Mouse (Mus musculus) heart, adult 11 months (tissue): ENCODE measurements around the gene Hapln4.
"Not testable (repeated sequence)": the region's sequence is repeated elsewhere in the genome, so short reads cannot be mapped to it uniquely, and the experiment has no call there.

ENCODE experiments used
- DNase-seq: peaks from one replicate; pipeline ENCODE4 v3.0.0; 2022

Hapln4 gene

DNA sequence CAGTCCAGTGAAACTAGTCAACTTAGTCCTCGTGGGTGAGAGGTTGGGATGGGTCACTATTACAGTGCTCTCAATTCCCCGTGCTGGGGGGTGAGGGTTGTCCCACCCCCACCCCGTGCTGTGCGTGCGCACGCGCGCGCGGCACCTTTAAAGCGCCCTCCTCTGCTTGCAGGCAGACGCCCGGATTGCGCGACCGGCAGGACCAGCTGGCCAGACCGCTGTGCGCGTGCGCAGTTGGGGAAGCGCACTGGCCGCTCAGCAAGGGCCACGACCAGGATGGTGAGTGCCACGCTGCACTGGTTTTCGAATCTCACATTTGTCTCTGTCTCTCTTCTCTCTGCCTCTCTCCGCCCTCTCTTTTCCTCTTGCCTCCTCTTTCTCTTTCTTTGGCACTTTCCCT, at the start of gene Hapln4:
Gene Hapln4 (plus strand): TSS at position 173 of the 400 bp plus-strand sequence.
- DNase-seq = no peak

DNA sequence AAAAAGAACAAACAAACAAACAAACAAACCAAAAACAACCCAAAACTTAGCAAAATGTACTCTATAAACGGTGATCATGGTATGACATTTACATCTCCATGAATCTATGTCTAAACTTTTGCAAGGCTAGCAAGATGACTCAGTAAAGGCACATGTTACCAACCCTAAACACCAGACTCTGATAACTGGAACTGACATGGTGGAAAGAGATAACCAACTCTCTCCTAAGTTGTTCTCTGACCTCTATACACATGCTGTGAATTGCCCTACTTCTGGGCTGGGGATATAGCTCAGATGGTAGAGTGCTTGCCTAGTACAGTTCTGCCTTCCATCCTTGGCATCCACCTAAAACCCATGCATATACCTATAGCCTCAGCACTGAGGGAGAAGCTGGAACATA, 45.3 kb upstream of the Hapln4 start:
- no peak for DNase-seq

DNA sequence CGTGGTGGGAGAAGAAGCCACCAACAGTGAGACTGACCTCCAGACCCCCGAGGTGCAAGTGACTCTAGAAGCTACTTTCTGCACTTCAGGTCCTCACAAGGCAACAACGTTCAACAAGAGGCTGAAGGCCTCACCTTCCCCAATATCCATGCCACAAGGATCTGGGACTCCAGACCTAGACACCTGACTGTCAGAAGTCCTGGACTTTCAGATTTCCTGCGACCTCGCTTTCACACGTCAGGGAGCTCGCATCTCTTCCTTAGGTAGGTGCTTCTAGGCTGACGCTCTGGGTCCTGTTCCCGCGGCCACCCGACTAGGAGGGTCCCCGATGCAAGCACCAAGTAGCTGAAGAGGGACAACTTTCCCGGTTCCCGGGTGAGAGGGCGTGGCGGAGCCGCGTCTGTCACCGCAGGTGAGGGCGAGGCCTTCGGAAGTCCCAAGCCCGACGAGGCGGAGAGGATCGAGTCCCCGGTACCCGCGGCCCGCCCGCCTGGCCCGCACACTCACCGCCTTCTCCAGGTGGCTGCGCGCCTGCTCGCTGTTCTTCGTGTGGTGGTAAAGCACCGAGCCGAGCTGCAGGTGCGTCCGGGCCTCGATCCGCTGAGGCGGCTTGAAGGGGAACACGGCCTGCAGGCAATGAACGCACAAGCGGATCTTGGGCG, 41.2 kb upstream of the Hapln4 start:
- DNase-seq = no peak

DNA sequence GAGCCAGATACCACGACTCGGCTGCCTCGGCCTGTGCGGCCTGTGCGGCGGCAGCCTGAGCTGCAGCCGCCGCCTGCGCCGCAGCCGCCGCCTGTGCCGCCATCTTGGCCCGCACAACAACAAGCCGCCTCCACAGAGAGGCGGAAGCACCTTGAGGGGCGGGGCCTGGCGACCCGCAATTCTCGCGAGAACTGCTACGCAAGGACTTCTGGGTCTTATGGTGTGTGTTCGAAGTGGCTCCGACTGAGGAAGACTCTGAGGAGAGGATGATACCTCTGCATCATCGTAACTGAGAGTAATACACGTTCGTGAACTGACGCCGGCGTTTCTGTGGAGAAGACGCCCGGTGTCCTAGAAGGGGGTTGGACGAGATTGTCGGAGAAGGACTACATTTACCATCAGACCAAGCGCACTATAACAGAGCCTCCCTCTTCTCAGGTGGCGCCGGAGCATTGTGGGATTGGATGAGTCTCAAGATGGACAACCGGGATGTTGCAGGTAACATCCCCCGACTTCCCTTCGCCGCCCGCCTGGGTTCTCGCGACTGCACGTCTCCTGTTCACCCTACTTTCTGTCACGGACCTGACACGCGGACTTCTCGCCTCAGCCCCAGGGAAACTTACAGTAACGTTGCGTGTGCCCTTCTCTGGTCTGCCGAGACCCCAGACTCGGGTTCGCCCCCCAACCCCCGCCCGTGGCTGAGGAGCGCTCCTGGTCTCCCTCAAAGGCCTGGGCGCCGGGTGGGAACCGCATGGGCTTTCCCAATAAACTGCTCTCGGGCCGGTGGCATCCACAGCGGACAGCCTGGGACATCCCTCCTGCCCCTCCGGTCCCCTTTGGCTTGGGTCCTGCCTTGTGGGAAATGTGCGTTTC, 40.4 kb upstream of the Hapln4 start, which contains the start of the genes Mau2 and Sugp1:
Gene Mau2 (minus strand): TSS at position 152 of the 873 bp plus-strand sequence.
Gene Sugp1 (plus strand): TSS at position 231 of the 873 bp plus-strand sequence.
- peak; percentile 99 for DNase-seq

DNA sequence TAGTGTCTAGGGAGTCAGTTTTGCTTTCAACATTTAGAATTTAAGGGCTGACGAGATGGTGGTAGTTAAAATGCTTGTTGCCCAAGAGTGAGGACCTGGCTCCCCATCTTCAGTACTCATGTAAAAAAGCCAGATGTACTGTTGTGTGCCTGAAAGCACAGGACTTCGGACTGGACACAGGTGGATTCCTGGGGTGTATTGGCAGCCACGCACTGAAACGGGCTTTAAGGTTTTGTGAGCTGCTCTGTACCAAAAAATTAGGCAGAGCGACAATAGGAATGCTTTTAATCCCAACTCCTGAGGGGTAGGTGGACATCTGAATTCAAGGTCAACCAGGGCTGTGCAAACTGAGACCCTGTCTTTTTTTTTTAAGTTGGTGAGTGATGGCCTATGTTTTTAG, 39.3 kb upstream of the Hapln4 start:
- no peak for DNase-seq

DNA sequence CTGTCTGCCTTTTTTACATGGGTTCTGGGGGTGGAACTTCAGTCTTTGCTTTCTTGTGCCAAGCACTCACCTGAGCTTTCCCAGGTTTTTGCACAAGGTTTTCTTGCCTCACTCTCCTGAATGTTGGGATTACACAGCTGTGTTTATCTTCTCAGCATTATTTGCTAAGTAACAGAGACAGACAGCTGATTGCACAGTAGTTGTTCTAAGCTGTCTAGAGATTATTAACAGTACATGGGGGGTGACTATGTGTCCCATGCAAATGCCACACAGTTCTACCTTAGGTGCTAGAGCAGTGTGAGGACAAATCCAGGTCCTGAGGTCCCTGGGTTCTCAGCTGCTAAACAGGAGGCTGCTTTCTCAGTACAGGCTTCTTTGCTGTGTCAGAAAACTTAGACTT, 33.6 kb upstream of the Hapln4 start:
- DNase-seq = no peak

DNA sequence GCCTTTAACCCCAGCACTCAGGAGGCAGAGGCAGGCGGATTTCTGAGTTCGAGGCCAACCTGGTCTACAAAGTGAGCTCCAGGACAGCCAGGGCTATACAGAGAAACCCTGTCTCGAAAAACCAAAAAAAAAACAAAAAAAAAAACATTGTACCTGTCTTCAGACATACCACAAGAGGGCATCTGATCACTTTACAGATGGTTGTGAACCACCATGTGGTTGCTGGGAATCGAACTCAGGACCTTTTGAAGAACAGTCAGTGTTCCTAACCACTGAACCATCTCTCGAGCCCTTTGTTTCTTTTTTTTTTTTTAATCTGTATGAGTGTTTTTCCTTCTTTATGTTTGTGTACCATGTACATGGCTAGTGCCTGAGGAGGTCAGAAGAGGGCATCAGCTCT, 32.8 kb upstream of the Hapln4 start:
- not testable (repeated sequence) for DNase-seq

DNA sequence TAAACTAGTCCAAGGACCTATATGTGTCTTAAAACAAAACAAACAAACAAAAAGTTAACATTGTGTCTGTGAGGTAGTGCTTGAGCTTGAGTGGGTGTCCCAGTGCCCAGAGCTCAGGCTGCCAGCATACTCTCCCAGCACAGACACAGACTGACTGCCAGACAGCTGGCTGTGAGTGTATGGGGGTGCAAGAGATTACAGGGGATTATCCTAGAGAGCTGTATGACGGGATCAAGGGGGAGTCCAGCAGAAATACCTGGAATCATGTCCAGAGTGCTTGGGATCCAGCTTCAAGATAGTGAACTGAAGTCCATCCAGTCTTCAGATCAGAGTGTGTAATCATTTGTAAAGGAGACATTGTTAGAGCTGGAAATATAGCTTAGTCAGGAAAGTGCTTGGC, 25.5 kb upstream of the Hapln4 start:
- DNase-seq = no peak

DNA sequence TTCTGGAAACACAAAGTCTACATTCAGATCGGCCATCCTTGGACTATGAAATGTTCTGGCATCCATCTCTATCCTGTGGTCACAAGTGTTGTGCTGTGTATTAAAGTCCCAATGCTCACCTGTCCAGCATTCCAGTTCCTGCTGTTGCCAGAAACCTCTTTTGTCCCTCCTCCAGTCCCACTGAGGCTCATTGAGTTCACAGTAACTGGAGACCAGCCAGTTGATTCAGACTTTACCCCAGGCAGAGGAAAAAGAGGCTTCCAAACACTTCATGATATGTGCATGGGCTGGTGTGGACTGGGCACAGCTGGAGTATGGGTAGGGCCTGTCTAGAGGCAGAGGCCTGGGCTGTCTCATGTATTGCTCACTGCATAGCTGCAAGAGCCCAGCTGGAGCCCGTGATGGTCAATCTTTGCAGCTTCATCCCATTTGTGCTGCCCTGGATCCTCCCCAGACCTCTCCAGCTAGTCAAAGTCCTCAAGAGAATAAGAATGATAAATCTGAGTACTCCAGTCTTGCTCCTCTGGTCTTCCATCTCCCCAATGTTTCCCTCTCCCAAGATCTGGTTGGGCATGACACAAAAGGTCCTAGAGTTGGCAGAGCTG, 11.3 kb upstream of the Hapln4 start:
- DNase-seq = peak; percentile 91

DNA sequence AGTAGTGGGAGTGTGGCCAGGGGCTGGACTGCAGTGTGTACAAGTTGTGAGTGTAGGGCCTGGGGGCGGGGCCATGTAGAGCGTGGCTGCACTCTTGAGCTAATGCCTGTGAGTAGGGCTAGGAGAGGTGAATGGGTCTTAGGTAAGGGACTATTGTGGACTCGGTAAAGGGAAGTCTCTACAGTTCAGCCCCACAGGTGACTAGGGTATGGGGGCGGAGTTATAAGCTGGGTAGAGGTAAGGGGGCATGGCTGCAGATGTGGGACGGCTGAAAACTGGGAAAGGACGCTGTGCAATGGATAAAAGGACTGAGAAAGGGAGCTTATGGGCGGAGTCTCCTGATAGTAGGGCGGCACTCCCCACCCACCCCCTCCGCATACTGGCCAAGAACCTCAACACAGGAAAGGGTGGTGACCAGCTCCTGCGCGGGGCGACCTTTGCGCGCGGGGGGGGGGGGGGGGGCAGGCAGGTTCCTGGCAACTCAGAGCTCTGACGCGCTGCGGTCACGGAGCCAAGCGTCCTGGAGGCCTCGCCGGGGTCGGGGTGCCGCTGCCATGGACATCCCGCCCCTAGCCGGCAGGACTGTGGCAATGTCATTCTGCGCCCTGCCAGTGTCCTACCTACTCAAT, 10.7 kb upstream of the Hapln4 start, which contains the start of gene Tm6sf2:
Gene Tm6sf2 (plus strand): TSS at position 484 of the 629 bp plus-strand sequence.
- peak; percentile 95 for DNase-seq

DNA sequence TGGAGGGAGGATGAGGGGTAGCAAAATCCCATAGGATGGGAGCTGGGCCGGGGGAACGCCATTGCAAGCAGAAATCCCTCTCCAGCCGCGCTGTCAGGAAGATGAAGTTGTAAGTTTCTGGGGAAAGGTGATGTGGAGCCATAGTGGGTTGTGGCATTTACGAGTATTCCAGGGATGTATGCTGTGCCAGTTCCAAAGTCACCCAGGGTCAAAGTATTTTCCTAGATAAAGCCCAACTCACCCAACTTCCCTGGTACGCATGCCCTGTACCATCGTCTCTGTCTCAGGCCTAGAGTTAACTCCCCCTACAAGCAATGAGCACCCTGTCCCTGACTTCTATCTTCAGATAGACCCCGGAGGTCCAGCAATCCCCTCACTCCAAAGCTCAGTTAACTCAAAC, 10.1 kb upstream of the Hapln4 start:
- DNase-seq = no peak

DNA sequence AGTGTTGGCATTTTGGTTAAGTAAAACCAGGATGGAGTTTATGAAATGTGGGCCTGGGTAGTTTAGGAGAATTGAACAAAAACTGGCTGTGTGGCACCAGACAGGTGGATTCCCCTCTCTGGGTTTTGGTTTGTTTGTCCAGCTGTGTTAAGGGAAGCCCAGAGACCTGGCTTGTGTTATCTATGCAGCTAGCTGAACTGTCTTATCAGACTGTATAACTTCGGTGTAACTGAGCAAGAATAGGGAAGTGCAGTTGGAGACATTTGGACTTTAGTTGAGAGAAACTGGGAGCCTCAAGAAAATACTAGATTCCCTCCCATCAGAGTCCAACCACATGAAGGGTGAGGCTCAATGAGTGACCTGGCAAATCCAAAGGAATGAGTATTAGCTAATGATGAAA, 9.6 kb upstream of the Hapln4 start:
- DNase-seq = no peak

DNA sequence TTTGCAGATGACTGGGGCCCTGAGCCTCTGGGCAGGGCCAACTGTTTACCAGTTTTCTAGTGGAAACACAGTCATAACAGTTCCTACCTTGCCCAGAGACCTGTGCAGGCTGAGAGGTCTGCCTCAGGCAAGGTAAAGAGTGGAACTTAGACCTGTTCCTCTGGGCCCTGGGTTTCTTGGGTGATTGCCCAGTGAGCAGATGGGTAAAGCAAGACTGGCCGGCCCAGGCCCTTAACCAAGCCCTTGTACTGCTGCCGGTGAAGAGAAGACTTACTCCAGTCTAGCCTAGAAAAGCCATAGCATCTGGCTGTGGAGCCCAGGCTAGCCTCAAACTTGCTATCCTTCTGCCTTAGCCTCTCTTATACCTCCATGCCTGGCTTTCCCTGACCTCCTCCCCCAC, 1.3 kb upstream of the Hapln4 start:
- no peak for DNase-seq

DNA sequence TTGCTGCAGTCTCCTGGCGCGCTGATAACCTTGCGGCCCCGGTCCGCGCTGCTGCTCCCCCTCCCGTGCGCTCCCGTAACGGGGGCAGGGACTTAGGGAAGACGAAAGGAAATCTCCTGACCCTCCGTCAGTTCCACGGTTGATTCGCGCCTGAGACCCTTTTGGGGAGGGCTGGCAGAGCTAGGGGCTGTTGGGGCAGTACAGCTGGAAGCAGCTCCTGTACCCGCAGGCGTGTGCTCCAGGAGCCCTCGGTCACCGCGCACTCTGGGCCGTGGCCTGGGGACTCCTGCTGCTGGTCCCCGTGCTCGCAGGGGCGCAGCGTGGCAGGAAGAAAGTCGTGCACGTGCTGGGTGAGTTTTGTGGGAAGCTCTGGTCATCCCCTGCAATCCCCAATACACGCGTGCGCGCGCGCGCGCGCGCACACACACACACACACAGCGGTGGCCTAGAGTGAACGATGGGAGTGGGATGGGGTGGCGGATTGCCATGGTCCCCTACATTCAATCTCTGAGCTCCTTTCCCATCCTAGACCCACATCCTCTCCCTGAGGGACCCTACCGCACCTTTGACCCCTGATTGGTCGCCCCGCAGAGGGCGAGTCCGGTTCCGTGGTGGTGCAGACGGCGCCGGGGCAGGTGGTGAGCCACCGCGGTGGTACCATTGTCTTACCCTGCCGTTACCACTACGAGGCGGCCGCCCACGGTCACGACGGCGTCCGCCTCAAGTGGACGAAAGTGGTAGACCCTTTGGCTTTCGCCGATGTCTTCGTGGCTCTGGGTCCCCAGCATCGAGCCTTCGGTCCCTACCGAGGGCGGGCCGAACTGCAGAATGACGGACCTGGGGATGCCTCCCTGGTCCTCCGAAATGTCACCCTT, 1.2 kb downstream of the Hapln4 start:
- DNase-seq = no peak

DNA sequence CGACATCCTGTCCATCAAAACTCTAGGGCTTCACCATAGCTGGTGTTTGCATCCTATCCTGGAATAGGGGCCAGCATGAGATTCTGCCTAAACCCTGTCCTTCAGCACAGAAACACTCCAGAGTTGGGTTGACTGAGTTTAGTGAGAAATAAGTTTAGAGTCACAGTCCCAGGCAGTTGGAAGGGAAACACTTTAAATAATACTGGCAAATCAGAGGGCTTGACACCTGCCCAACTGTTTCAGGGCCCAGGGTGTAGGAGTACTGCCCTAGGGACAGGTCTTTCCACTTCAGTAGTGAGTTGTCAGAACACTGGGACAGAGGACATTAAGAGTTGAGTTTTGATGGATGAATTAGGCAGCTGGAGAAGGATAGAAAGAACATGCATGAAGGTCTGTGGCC, 2.9 kb downstream of the Hapln4 start:
- DNase-seq = no peak

DNA sequence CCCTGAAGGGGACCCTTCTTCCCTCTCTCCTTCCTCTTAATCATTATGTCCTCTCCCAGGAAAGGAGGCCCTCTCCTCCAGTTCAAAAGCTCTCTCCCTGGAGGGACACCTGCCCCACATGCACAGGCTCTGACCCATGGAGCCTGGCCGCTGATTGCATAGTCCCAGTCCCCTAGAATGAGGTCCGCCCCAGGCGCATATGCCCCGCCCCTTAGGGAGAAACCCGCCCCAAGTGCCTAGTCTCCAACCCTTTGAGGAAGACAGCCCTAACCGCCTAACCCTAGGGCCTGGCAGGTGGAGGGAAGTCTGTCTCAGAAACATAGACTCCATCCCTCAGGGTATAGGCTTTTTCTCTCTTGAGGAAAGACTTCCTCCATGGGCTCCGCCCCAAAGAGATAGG, 4.0 kb downstream of the Hapln4 start:
- DNase-seq = no peak

DNA sequence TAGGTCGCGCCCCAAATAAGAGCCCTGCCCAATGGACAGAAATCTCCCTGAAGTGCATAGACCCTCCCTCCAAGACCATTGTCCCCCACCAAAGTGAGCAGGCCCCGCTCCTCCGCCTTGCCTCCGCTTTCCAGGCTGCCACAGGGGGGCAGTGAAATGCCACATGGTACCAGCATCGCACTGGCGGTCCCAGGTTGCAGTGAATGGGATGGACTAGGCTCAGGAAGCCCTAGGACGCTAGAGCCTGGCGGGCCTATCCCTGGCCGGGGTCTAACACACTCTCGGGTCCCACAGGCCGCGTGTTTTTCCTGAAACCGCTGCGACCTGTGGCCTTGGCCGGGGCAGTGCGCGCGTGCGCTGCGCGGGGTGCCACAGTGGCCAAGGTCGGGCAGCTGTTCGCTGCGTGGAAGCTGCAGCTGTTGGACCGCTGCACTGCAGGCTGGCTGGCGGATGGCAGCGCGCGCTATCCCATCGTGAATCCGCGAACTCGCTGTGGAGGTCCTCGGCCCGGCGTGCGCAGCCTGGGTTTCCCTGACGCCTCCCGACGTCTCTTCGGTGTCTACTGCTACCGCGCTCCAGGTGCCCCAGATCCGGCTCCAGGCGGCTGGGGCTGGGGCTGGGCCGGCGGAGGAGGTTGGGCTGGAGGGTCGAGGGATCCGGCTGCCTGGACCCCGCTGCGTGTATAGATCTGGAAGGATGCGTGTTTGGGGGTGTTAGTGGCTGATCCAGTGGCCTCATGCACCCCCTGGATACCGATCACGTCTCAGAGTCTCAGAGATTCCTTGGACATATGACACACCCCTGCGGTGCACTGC, 4.8 kb downstream of the Hapln4 start:
- peak; percentile 94 for DNase-seq

DNA sequence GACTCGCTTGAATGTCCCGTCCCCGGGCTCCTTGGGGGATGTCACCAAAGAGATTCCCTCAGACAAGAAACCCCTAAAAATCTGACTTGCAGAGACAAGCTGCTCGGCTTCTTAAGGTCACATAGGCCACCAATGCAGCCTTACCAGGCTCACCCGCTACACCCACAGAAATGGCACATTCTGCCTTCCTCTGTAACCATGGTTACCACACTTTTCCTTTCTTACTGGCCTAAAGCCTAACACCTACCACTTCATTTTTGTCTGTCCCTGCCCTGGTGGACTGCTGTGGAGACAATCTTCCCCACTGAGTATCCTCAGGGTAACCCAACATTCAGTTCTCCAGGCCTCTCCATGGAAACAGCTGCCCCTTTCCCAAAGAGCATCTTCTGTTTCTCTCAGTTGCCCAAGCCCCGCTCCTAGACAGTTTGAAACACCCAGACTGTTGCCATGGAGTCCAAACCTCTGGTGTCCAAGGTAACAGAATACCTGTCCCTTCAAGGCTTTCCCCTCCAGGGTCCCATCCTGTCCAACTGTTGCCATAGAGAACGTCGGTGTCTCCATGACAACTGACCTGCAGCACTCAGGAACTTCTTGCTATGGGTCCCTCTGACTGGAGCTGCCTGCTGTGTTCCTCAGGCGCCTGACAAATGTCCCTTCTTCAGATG, 6.2 kb downstream of the Hapln4 start:
- no peak for DNase-seq

DNA sequence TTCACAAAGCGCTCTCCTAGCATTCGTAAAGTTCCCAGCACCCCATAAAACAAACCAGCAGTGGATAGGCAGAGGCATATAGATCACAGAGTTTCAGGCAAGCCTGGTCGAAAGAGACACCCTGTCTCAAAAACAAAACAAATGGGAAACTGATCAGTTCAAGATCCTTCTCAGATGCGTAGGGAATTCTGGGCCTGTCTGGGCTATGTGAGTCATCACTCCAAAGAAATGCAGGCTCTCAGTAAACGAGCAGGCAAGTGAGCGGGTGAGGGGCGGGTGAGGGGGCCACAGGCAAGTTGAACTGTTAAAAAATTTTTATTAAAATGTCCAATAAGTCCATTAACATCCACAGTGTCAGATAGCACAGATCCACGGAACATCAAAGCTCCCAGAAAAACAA, 9.5 kb downstream of the Hapln4 start:
- no peak for DNase-seq

DNA sequence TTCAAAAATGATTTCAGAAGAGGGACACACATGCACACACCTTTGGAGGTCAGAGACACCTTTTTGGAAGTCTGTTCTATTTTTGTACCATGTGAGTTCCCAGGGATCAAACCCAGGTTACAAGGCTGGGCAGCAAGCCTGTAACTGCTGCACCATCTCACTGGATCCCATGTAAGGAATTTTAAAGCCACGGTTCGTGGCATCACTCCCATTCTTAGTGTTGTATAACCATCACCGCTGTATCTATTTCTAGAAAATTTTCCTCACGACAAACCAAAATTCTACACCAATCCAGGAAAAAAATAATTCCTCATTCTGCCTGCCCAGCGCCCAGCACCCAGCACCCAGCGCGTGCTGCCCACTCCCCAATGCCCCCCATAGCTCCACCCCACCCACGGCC, 16.0 kb downstream of the Hapln4 start:
- DNase-seq = no peak

DNA sequence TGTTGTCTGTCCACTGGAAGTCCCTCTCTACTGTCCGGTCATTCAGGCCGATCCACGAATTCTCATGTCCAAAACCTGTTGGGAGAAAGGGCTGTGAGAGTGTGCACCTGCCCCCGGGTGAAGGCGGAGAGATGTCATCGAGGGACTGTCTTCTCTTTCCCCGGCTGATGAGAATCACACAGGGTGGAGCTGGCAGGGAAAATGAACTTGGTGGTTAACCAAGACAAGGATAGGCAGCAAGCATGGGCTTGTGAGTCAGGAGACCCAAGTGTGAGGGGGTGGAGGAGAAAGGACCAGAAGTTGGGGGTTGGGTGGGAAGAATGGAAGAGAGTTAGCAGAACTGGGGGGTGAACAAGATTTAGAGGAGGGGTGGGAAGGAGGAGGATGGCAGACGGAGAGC, 17.0 kb downstream of the Hapln4 start:
- DNase-seq = no peak
